Mouse (Mus musculus) MEL (cell line): ENCODE measurements around the gene Arid1a. TPM values are rescaled to one million over a fixed set of nuclear protein-coding genes. Genes with fewer than 3 reads are reported as not detected.

Source experiments
- DNase-seq: peaks from one replicate; pipeline ENCODE4 v3.0.0; 2011; ENCODE audit warnings: low read depth, low spot score
- H3K27ac ChIP-seq: 2 replicates; pipeline ENCODE4 v1.5.1; 2012; ENCODE audit warnings: low read depth, mild to moderate bottlenecking, control low read depth, low read length, moderate library complexity; ENCODE audit not compliant: control insufficient read depth
- H3K27me3 ChIP-seq, 2 experiments: fragments of 150-350 bp in 1 of 2; sonication (generic) in 1 of 2; 2 replicates each; pipeline ENCODE4 v1.6.1; 2012; ENCODE audit warnings: low read length in 2 of 2, mild to moderate bottlenecking in 2 of 2, improper control_type of control experiment in 1 of 2, moderate library complexity in 1 of 2; ENCODE audit not compliant: insufficient read depth in 2 of 2, control insufficient read depth in 1 of 2
- H3K36me3 ChIP-seq, 2 experiments: 2 replicates each; pipeline ENCODE4 v1.6.1; 2012 to 2014; ENCODE audit warnings: low read length in 2 of 2, improper control_type of control experiment in 1 of 2, inconsistent platforms in 1 of 2, mild to moderate bottlenecking in 1 of 2; ENCODE audit not compliant: insufficient read depth in 2 of 2, control insufficient read depth in 1 of 2
- H3K4me1 ChIP-seq, 2 experiments: fragments of 150-350 bp in 1 of 2; sonication (generic) in 1 of 2; 2 replicates each; pipeline ENCODE4 v1.6.1; 2012; ENCODE audit warnings: low read length in 2 of 2, improper control_type of control experiment in 1 of 2, mild to moderate bottlenecking in 1 of 2; ENCODE audit not compliant: insufficient read depth in 2 of 2, control insufficient read depth in 1 of 2
- H3K4me3 ChIP-seq, 2 experiments: fragments of 150-350 bp in 1 of 2; sonication (generic) in 1 of 2; 2 replicates each; pipeline ENCODE4 v1.5.1; 2012; ENCODE audit warnings: low read depth in 2 of 2, low read length in 2 of 2, mild to moderate bottlenecking in 2 of 2, moderate library complexity in 2 of 2, control low read depth in 1 of 2, improper control_type of control experiment in 1 of 2; ENCODE audit not compliant: control insufficient read depth in 1 of 2, insufficient read depth in 1 of 2
- H3K79me2 ChIP-seq: 2 replicates; pipeline ENCODE4 v1.6.1; 2012; ENCODE audit warnings: mild to moderate bottlenecking, low read length, moderate library complexity; ENCODE audit not compliant: control insufficient read depth, poor library complexity, insufficient read depth
- H3K9ac ChIP-seq: 2 replicates; pipeline ENCODE4 v1.6.1; 2012; ENCODE audit warnings: low read depth, mild to moderate bottlenecking, control low read depth, low read length, moderate library complexity; ENCODE audit not compliant: control insufficient read depth, poor library complexity, severe bottlenecking
- H3K9me3 ChIP-seq: fragments of 150-350 bp; sonication (generic); replicated peaks from 2 replicates; pipeline ENCODE4 v1.6.1; 2012; ENCODE audit warnings: mild to moderate bottlenecking, low read length, improper control_type of control experiment, moderate library complexity; ENCODE audit not compliant: insufficient read depth
- CHD2 ChIP-seq: IDR thresholded peaks from 2 replicates; pipeline ENCODE4 v1.6.1; 2011; ENCODE audit warnings: low read length, improper control_type of control experiment
- EP300 ChIP-seq, 2 experiments: IDR thresholded peaks; 2 replicates each; pipeline ENCODE4 v1.6.1; 2011; ENCODE audit warnings: improper control_type of control experiment in 2 of 2, low read length in 2 of 2, low read depth in 1 of 2, mild to moderate bottlenecking in 1 of 2
- ETS1 ChIP-seq: IDR thresholded peaks from 2 replicates; pipeline ENCODE4 v1.6.1; 2012; ENCODE audit warnings: low read depth, mild to moderate bottlenecking, inconsistent platforms, low read length, improper control_type of control experiment, moderate library complexity
- GABPA ChIP-seq: IDR thresholded peaks from 2 replicates; pipeline ENCODE4 v1.6.1; 2012; ENCODE audit warnings: low read depth, mild to moderate bottlenecking, inconsistent platforms, low read length, improper control_type of control experiment, moderate library complexity
- GATA1 ChIP-seq: IDR thresholded peaks from 2 replicates; pipeline ENCODE4 v1.6.1; 2011; ENCODE audit warnings: low read depth, low read length, improper control_type of control experiment
- HCFC1 ChIP-seq: IDR thresholded peaks from 2 replicates; pipeline ENCODE4 v1.6.1; 2012; ENCODE audit warnings: low read depth, mild to moderate bottlenecking, inconsistent platforms, low read length, improper control_type of control experiment, moderate library complexity
- KAT2A ChIP-seq: conservative IDR thresholded peaks from 2 replicates; pipeline ENCODE4 v1.6.1; 2012; ENCODE audit warnings: low read depth, low read length, improper control_type of control experiment, inconsistent platforms
- MAFK ChIP-seq: IDR thresholded peaks from 2 replicates; pipeline ENCODE4 v1.6.1; 2011; ENCODE audit warnings: low read depth, mild to moderate bottlenecking, low read length, improper control_type of control experiment, borderline replicate concordance
- MAZ ChIP-seq: IDR thresholded peaks from 2 replicates; pipeline ENCODE4 v1.6.1; 2012; ENCODE audit warnings: low read depth, mild to moderate bottlenecking, inconsistent platforms, low read length, improper control_type of control experiment
- NRF1 ChIP-seq: IDR thresholded peaks from 2 replicates; pipeline ENCODE4 v1.6.1; 2014; ENCODE audit warnings: low read depth, mild to moderate bottlenecking, inconsistent platforms, low read length, improper control_type of control experiment, moderate library complexity; ENCODE audit not compliant: poor library complexity, insufficient read depth, severe bottlenecking
- POLR2A ChIP-seq, 2 experiments: IDR thresholded peaks; 2 replicates each; pipeline ENCODE4 v1.6.1; 2011 to 2012; ENCODE audit warnings: low read length in 2 of 2, mild to moderate bottlenecking in 2 of 2, control low read depth in 1 of 2, improper control_type of control experiment in 1 of 2, low read depth in 1 of 2, moderate library complexity in 1 of 2; ENCODE audit not compliant: control insufficient read depth in 1 of 2, insufficient read depth in 1 of 2, poor library complexity in 1 of 2
- POLR2AphosphoS2 ChIP-seq: IDR thresholded peaks from 2 replicates; pipeline ENCODE4 v1.6.1; 2011; ENCODE audit warnings: low read length, improper control_type of control experiment
- POLR2AphosphoS5 ChIP-seq: IDR thresholded peaks from 2 replicates; pipeline ENCODE4 v1.6.1; 2012; ENCODE audit warnings: low read depth, borderline replicate concordance, mild to moderate bottlenecking, inconsistent platforms, low read length, moderate library complexity, mixed read lengths
- TAL1 ChIP-seq: IDR thresholded peaks from 2 replicates; pipeline ENCODE4 v1.6.1; 2012; ENCODE audit warnings: mild to moderate bottlenecking, inconsistent platforms, low read length, moderate library complexity, mixed read lengths
- UBTF ChIP-seq: IDR thresholded peaks from 2 replicates; pipeline ENCODE4 v1.6.1; 2012; ENCODE audit warnings: low read depth, mild to moderate bottlenecking, inconsistent platforms, low read length, improper control_type of control experiment, moderate library complexity, borderline replicate concordance; ENCODE audit not compliant: insufficient read depth
- USF1 ChIP-seq: IDR thresholded peaks from 2 replicates; pipeline ENCODE4 v1.6.1; 2014; ENCODE audit warnings: low read depth, mild to moderate bottlenecking, inconsistent platforms, low read length, improper control_type of control experiment, moderate library complexity
- ZMIZ1 ChIP-seq: IDR thresholded peaks from 2 replicates; pipeline ENCODE4 v1.6.1; 2012; ENCODE audit warnings: low read depth, mild to moderate bottlenecking, inconsistent platforms, low read length, improper control_type of control experiment, moderate library complexity
- polyA plus RNA-seq, 2 experiments: library from polyadenylated mRNA; stranded (reverse) in 1 of 2; unstranded in 1 of 2; fragments of >175 nt in 1 of 2; fragments of >200 nt in 1 of 2; gene quantifications; 2 replicates each; pipeline versions ENCODE4 v1.2.1 to v1.2.4; 2012; ENCODE audit warnings: low replicate concordance in 2 of 2, low read depth in 1 of 2; ENCODE audit not compliant: insufficient read length in 2 of 2, insufficient read depth in 1 of 2, missing spikeins in 1 of 2
- total RNA-seq: library from RNA; depleted of rRNA; stranded (reverse); fragments of 300-350 nt; gene quantifications from 2 replicates; pipeline ENCODE4 v1.2.3, GENCODE M21; 2012

Arid1a gene
- total and polyA plus RNA-seq, 3 experiments: 18.1 to 83.3 (median 70.6) TPM

- DNase-seq: peak; percentile 73
- H3K27ac ChIP-seq: peak overlapping the region; percentile 99
- H3K4me1 ChIP-seq: peaks cover 5 to 20% of the 10 kb centered on the region in 2 experiments; a peak in 3 of 4 replicates
- peak; percentile 46 to 59; a peak in 2 of 4 replicates for TF ChIP-seq POLR2A (IDR thresholded peaks at IDR 0.05; ENCODE audit: control insufficient read depth in 1 of 2, insufficient read depth in 1 of 2, low read depth in 1 of 2, low read length in 2 of 2, poor library complexity in 1 of 2)
- TF ChIP-seq POLR2AphosphoS2: no peak
- TF ChIP-seq, all 39 proteins: peak for 1
- H3K79me2 ChIP-seq: peaks cover 74% of the 10 kb centered on the region
- peaks cover 14 to 16% of the 10 kb centered on the region in 2 experiments for H3K36me3 ChIP-seq
- peak overlapping the region; percentile 67 to 77; a peak in 3 of 4 replicates for H3K4me3 ChIP-seq
- no peaks in the 10 kb centered on the region for H3K9me3 ChIP-seq
- no peaks in the 10 kb centered on the region for H3K27me3 ChIP-seq
- peak overlapping the region; percentile 99 for H3K9ac ChIP-seq
Observed at GRCm38 (mm10) chr4:133753375-133754190, 3.0 kb downstream of the Arid1a start.

- DNase-seq: peak; percentile 43
- H3K79me2 ChIP-seq: peaks cover 83% of the 10 kb centered on the region
- TF ChIP-seq UBTF (0 out of 2 replicates have a peak, but pooled peaks have one; percentile 71), USF1 (no peak), POLR2A (IDR thresholded peaks at IDR 0.05; ENCODE audit: control insufficient read depth in 1 of 2, insufficient read depth in 1 of 2, low read depth in 1 of 2, low read length in 2 of 2, poor library complexity in 1 of 2) (peak in 1 of 2 experiments; percentile 6; a peak in 1 of 4 replicates)
- H3K4me1 ChIP-seq: peaks cover 5 to 20% of the 10 kb centered on the region in 2 experiments; a peak in 3 of 4 replicates
- no peaks in the 10 kb centered on the region for H3K27me3 ChIP-seq
- H3K27ac ChIP-seq: peak overlapping the region; percentile 51
- peak overlapping the region; percentile 99 for H3K9ac ChIP-seq
- H3K36me3 ChIP-seq: peaks cover 17 to 24% of the 10 kb centered on the region in 2 experiments
- H3K4me3 ChIP-seq: peak overlapping the region; percentile 67 to 77
- no peaks in the 10 kb centered on the region for H3K9me3 ChIP-seq
Observed at GRCm38 (mm10) chr4:133752449-133753374, 3.9 kb downstream of the Arid1a start.

- Histone ChIP-seq H3K27ac (peak overlapping the region; percentile 79), H3K27me3 (no peaks in the 10 kb centered on the region), H3K36me3 (peaks cover 19 to 24% of the 10 kb centered on the region in 2 experiments), H3K9me3 (no peaks in the 10 kb centered on the region), H3K4me1 (peaks cover 5 to 20% of the 10 kb centered on the region in 2 experiments; a peak in 3 of 4 replicates), H3K79me2 (peaks cover 90% of the 10 kb centered on the region), H3K9ac (peak overlapping the region; percentile 99), H3K4me3 (peak overlapping the region; percentile 76 to 77)
- peak; percentile 91 for DNase-seq
- TF ChIP-seq MAFK (no peak), NRF1 (no peak), ETS1 (no peak), MAZ (no peak), USF1 (no peak), KAT2A (no peak), POLR2A (IDR thresholded peaks at IDR 0.05; ENCODE audit: control insufficient read depth in 1 of 2, insufficient read depth in 1 of 2, low read depth in 1 of 2, low read length in 2 of 2, poor library complexity in 1 of 2) (peak; percentile 59 to 60), EP300 (IDR thresholded peaks at IDR 0.05; ENCODE audit: low read depth in 1 of 2, low read length in 2 of 2) (no peak), POLR2AphosphoS5 (no peak), CHD2 (no peak), GABPA (no peak), TAL1 (no peak), HCFC1 (no peak), ZMIZ1 (no peak), GATA1 (peak; percentile 16; the same call in 1 of the 2 replicates)
Observed at GRCm38 (mm10) chr4:133751521-133752448, 4.8 kb downstream of the Arid1a start.
